Mouse (Mus musculus) MEL (cell line): ENCODE data around the gene Scn4b. TPM values are rescaled to one million over a fixed set of nuclear protein-coding genes. Genes with fewer than 3 reads are reported as not detected.
A peak's percentile ranks its signal among the peaks of the same experiment; 100 is the strongest.

Experiments
- DNase-seq: peaks from one replicate; pipeline ENCODE4 v3.0.0; 2011; ENCODE audit warnings: low read depth, low spot score
- H3K27ac ChIP-seq: 2 replicates; pipeline ENCODE4 v1.5.1; 2012; ENCODE audit warnings: low read depth, mild to moderate bottlenecking, control low read depth, low read length, moderate library complexity; ENCODE audit not compliant: control insufficient read depth
- H3K27me3 ChIP-seq, 2 experiments: fragments of 150-350 bp in 1 of 2; sonication (generic) in 1 of 2; 2 replicates each; pipeline ENCODE4 v1.6.1; 2012; ENCODE audit warnings: low read length in 2 of 2, mild to moderate bottlenecking in 2 of 2, improper control_type of control experiment in 1 of 2, moderate library complexity in 1 of 2; ENCODE audit not compliant: insufficient read depth in 2 of 2, control insufficient read depth in 1 of 2
- H3K36me3 ChIP-seq, 2 experiments: 2 replicates each; pipeline ENCODE4 v1.6.1; 2012 to 2014; ENCODE audit warnings: low read length in 2 of 2, improper control_type of control experiment in 1 of 2, inconsistent platforms in 1 of 2, mild to moderate bottlenecking in 1 of 2; ENCODE audit not compliant: insufficient read depth in 2 of 2, control insufficient read depth in 1 of 2
- H3K4me1 ChIP-seq, 2 experiments: fragments of 150-350 bp in 1 of 2; sonication (generic) in 1 of 2; 2 replicates each; pipeline ENCODE4 v1.6.1; 2012; ENCODE audit warnings: low read length in 2 of 2, improper control_type of control experiment in 1 of 2, mild to moderate bottlenecking in 1 of 2; ENCODE audit not compliant: insufficient read depth in 2 of 2, control insufficient read depth in 1 of 2
- H3K4me3 ChIP-seq, 2 experiments: fragments of 150-350 bp in 1 of 2; sonication (generic) in 1 of 2; 2 replicates each; pipeline ENCODE4 v1.5.1; 2012; ENCODE audit warnings: low read depth in 2 of 2, low read length in 2 of 2, mild to moderate bottlenecking in 2 of 2, moderate library complexity in 2 of 2, control low read depth in 1 of 2, improper control_type of control experiment in 1 of 2; ENCODE audit not compliant: control insufficient read depth in 1 of 2, insufficient read depth in 1 of 2
- H3K79me2 ChIP-seq: 2 replicates; pipeline ENCODE4 v1.6.1; 2012; ENCODE audit warnings: mild to moderate bottlenecking, low read length, moderate library complexity; ENCODE audit not compliant: control insufficient read depth, poor library complexity, insufficient read depth
- H3K9ac ChIP-seq: 2 replicates; pipeline ENCODE4 v1.6.1; 2012; ENCODE audit warnings: low read depth, mild to moderate bottlenecking, control low read depth, low read length, moderate library complexity; ENCODE audit not compliant: control insufficient read depth, poor library complexity, severe bottlenecking
- H3K9me3 ChIP-seq: fragments of 150-350 bp; sonication (generic); replicated peaks from 2 replicates; pipeline ENCODE4 v1.6.1; 2012; ENCODE audit warnings: mild to moderate bottlenecking, low read length, improper control_type of control experiment, moderate library complexity; ENCODE audit not compliant: insufficient read depth
- CHD1 ChIP-seq: IDR thresholded peaks from 2 replicates; pipeline ENCODE4 v1.6.1; 2012; ENCODE audit warnings: low read depth, mild to moderate bottlenecking, inconsistent platforms, low read length, improper control_type of control experiment
- CHD2 ChIP-seq: IDR thresholded peaks from 2 replicates; pipeline ENCODE4 v1.6.1; 2011; ENCODE audit warnings: low read length, improper control_type of control experiment
- CTCF ChIP-seq, 3 experiments: IDR thresholded peaks in 2 of 3; conservative IDR thresholded peaks in 1 of 3; 2 replicates each; pipeline ENCODE4 v1.5.1; 2011 to 2012; ENCODE audit warnings: low read length in 3 of 3, low read depth in 2 of 3, mild to moderate bottlenecking in 2 of 3, improper control_type of control experiment in 1 of 3, inconsistent platforms in 1 of 3, mixed read lengths in 1 of 3, moderate library complexity in 1 of 3; ENCODE audit not compliant: control insufficient read depth in 1 of 3, insufficient read depth in 1 of 3, poor library complexity in 1 of 3, severe bottlenecking in 1 of 3
- E2F4 ChIP-seq: IDR thresholded peaks from 2 replicates; pipeline ENCODE4 v1.6.1; 2011; ENCODE audit warnings: low read depth, low read length, improper control_type of control experiment, borderline replicate concordance
- ELF1 ChIP-seq: IDR thresholded peaks from 2 replicates; pipeline ENCODE4 v1.6.1; 2014; ENCODE audit warnings: low read depth, mild to moderate bottlenecking, inconsistent platforms, low read length, improper control_type of control experiment, moderate library complexity
- HCFC1 ChIP-seq: IDR thresholded peaks from 2 replicates; pipeline ENCODE4 v1.6.1; 2012; ENCODE audit warnings: low read depth, mild to moderate bottlenecking, inconsistent platforms, low read length, improper control_type of control experiment, moderate library complexity
- JUND ChIP-seq: IDR thresholded peaks from 2 replicates; pipeline ENCODE4 v1.6.1; 2011; ENCODE audit warnings: low read depth, mild to moderate bottlenecking, improper control_type of control experiment, low read length
- KAT2A ChIP-seq: conservative IDR thresholded peaks from 2 replicates; pipeline ENCODE4 v1.6.1; 2012; ENCODE audit warnings: low read depth, low read length, improper control_type of control experiment, inconsistent platforms
- MAFK ChIP-seq: IDR thresholded peaks from 2 replicates; pipeline ENCODE4 v1.6.1; 2011; ENCODE audit warnings: low read depth, mild to moderate bottlenecking, low read length, improper control_type of control experiment, borderline replicate concordance
- MAX ChIP-seq: IDR thresholded peaks from 2 replicates; pipeline ENCODE4 v1.6.1; 2011; ENCODE audit warnings: low read length, improper control_type of control experiment
- MYC ChIP-seq: IDR thresholded peaks from 2 replicates; pipeline ENCODE4 v1.6.1; 2011; ENCODE audit warnings: low read depth, mild to moderate bottlenecking, low read length, improper control_type of control experiment, moderate library complexity
- NELFE ChIP-seq: IDR thresholded peaks from 2 replicates; pipeline ENCODE4 v1.6.1; 2011; ENCODE audit warnings: low read depth, low read length, improper control_type of control experiment
- NRF1 ChIP-seq: IDR thresholded peaks from 2 replicates; pipeline ENCODE4 v1.6.1; 2014; ENCODE audit warnings: low read depth, mild to moderate bottlenecking, inconsistent platforms, low read length, improper control_type of control experiment, moderate library complexity; ENCODE audit not compliant: poor library complexity, insufficient read depth, severe bottlenecking
- POLR2A ChIP-seq, 2 experiments: IDR thresholded peaks; 2 replicates each; pipeline ENCODE4 v1.6.1; 2011 to 2012; ENCODE audit warnings: low read length in 2 of 2, mild to moderate bottlenecking in 2 of 2, control low read depth in 1 of 2, improper control_type of control experiment in 1 of 2, low read depth in 1 of 2, moderate library complexity in 1 of 2; ENCODE audit not compliant: control insufficient read depth in 1 of 2, insufficient read depth in 1 of 2, poor library complexity in 1 of 2
- SMC3 ChIP-seq: IDR thresholded peaks from 2 replicates; pipeline ENCODE4 v1.6.1; 2011; ENCODE audit warnings: low read depth, low read length, improper control_type of control experiment
- TAL1 ChIP-seq: IDR thresholded peaks from 2 replicates; pipeline ENCODE4 v1.6.1; 2012; ENCODE audit warnings: mild to moderate bottlenecking, inconsistent platforms, low read length, moderate library complexity, mixed read lengths
- TCF12 ChIP-seq: IDR thresholded peaks from 2 replicates; pipeline ENCODE4 v1.6.1; 2014; ENCODE audit warnings: low read depth, mild to moderate bottlenecking, inconsistent platforms, low read length, improper control_type of control experiment, moderate library complexity
- UBTF ChIP-seq: IDR thresholded peaks from 2 replicates; pipeline ENCODE4 v1.6.1; 2012; ENCODE audit warnings: low read depth, mild to moderate bottlenecking, inconsistent platforms, low read length, improper control_type of control experiment, moderate library complexity, borderline replicate concordance; ENCODE audit not compliant: insufficient read depth
- USF1 ChIP-seq: IDR thresholded peaks from 2 replicates; pipeline ENCODE4 v1.6.1; 2014; ENCODE audit warnings: low read depth, mild to moderate bottlenecking, inconsistent platforms, low read length, improper control_type of control experiment, moderate library complexity
- ZC3H11A ChIP-seq: IDR thresholded peaks from 2 replicates; pipeline ENCODE4 v1.6.1; 2012; ENCODE audit warnings: low read depth, mild to moderate bottlenecking, inconsistent platforms, low read length, improper control_type of control experiment
- ZKSCAN1 ChIP-seq: IDR thresholded peaks from 2 replicates; pipeline ENCODE4 v1.6.1; 2012; ENCODE audit warnings: low read depth, mild to moderate bottlenecking, inconsistent platforms, low read length, improper control_type of control experiment, moderate library complexity
- ZMIZ1 ChIP-seq: IDR thresholded peaks from 2 replicates; pipeline ENCODE4 v1.6.1; 2012; ENCODE audit warnings: low read depth, mild to moderate bottlenecking, inconsistent platforms, low read length, improper control_type of control experiment, moderate library complexity
- polyA plus RNA-seq, 2 experiments: library from polyadenylated mRNA; stranded (reverse) in 1 of 2; unstranded in 1 of 2; fragments of >175 nt in 1 of 2; fragments of >200 nt in 1 of 2; gene quantifications; 2 replicates each; pipeline versions ENCODE4 v1.2.1 to v1.2.4; 2012; ENCODE audit warnings: low replicate concordance in 2 of 2, low read depth in 1 of 2; ENCODE audit not compliant: insufficient read length in 2 of 2, insufficient read depth in 1 of 2, missing spikeins in 1 of 2
- total RNA-seq: library from RNA; depleted of rRNA; stranded (reverse); fragments of 300-350 nt; gene quantifications from 2 replicates; pipeline ENCODE4 v1.2.3, GENCODE M21; 2012

Gene Scn4b
- total and polyA plus RNA-seq, 3 experiments = not detected

- Histone ChIP-seq H3K4me3 (no peak overlapping the region), H3K27ac (no peak overlapping the region), H3K79me2 (no peaks in the 10 kb centered on the region), H3K27me3 (peaks cover 44 to 48% of the 10 kb centered on the region in 2 experiments), H3K9ac (no peak overlapping the region), H3K36me3 (no peaks in the 10 kb centered on the region), H3K9me3 (no peaks in the 10 kb centered on the region), H3K4me1 (no peaks in the 10 kb centered on the region)
- TF ChIP-seq CTCF (IDR thresholded peaks at IDR 0.05 in 2 of 3, conservative IDR thresholded peaks at IDR 0.05 in 1 of 3; ENCODE audit: control insufficient read depth in 1 of 3, insufficient read depth in 1 of 3, low read depth in 2 of 3, low read length in 3 of 3, poor library complexity in 1 of 3, severe bottlenecking in 1 of 3) = no peak
- no peak for TF ChIP-seq KAT2A
- TF ChIP-seq POLR2A (IDR thresholded peaks at IDR 0.05; ENCODE audit: control insufficient read depth in 1 of 2, insufficient read depth in 1 of 2, low read depth in 1 of 2, low read length in 2 of 2, poor library complexity in 1 of 2) = no peak
- TF ChIP-seq MAX = no peak
- no peak for TF ChIP-seq SMC3
- TF ChIP-seq ZMIZ1 = no peak
- no peak for TF ChIP-seq E2F4
- TF ChIP-seq TCF12 = no peak
- TF ChIP-seq ELF1 = no peak
- no peak for TF ChIP-seq TAL1
- TF ChIP-seq CHD2 = no peak
- TF ChIP-seq ZKSCAN1 = no peak
- TF ChIP-seq HCFC1 = no peak
- no peak for TF ChIP-seq CHD1
- TF ChIP-seq JUND = no peak
- no peak for TF ChIP-seq MAFK
- no peak for TF ChIP-seq ZC3H11A
- no peak for TF ChIP-seq NELFE
- no peak for TF ChIP-seq USF1
- TF ChIP-seq UBTF = no peak
- no peak for DNase-seq
These were observed 42.9 kb upstream of the Scn4b start for GRCm38 (mm10) chr9:45095149-45095937.

GRCm38 (mm10) chr9:45097877-45098276 lies 40.3 kb upstream of the Scn4b start:
- DNase-seq = no peak
- no peak for TF ChIP-seq MYC
- TF ChIP-seq NRF1 = peak; percentile 68
- TF ChIP-seq ZMIZ1 = no peak
- no peak for TF ChIP-seq USF1
- no peak for TF ChIP-seq CHD2
- Histone ChIP-seq H3K27me3 (peaks cover 29 to 35% of the 10 kb centered on the region in 2 experiments), H3K4me3 (no peak overlapping the region), H3K9me3 (no peaks in the 10 kb centered on the region), H3K9ac (no peak overlapping the region), H3K27ac (no peak overlapping the region), H3K4me1 (no peaks in the 10 kb centered on the region), H3K79me2 (no peaks in the 10 kb centered on the region), H3K36me3 (no peaks in the 10 kb centered on the region)
